Mouse (Mus musculus) myocyte (in vitro differentiated cells): Measurements from ENCODE around the gene Tbx6.

Experiments used
- CEBPB ChIP-seq: IDR thresholded peaks from 2 replicates; pipeline ENCODE4 v1.6.1; 2011; ENCODE audit warnings: mild to moderate bottlenecking, moderate library complexity; ENCODE audit not compliant: poor library complexity, insufficient read depth, severe bottlenecking
- E2F4 ChIP-seq: IDR thresholded peaks from one replicate; pipeline ENCODE4 v1.6.1; 2011; ENCODE audit warnings: mild to moderate bottlenecking, control low read depth, moderate library complexity; ENCODE audit not compliant: insufficient read depth
- MAX ChIP-seq: IDR thresholded peaks from one replicate; pipeline ENCODE4 v1.6.1; 2011; ENCODE audit warnings: low read depth, mild to moderate bottlenecking, control low read depth
- POLR2A ChIP-seq: IDR thresholded peaks from one replicate; pipeline ENCODE4 v1.6.1; 2011; ENCODE audit warnings: low read depth, mild to moderate bottlenecking, control low read depth, moderate library complexity; ENCODE audit not compliant: insufficient read length
- POLR2AphosphoS2 ChIP-seq: IDR thresholded peaks from one replicate; pipeline ENCODE4 v1.6.1; 2011; ENCODE audit warnings: low read depth, control low read depth; ENCODE audit not compliant: insufficient read length

DNA sequence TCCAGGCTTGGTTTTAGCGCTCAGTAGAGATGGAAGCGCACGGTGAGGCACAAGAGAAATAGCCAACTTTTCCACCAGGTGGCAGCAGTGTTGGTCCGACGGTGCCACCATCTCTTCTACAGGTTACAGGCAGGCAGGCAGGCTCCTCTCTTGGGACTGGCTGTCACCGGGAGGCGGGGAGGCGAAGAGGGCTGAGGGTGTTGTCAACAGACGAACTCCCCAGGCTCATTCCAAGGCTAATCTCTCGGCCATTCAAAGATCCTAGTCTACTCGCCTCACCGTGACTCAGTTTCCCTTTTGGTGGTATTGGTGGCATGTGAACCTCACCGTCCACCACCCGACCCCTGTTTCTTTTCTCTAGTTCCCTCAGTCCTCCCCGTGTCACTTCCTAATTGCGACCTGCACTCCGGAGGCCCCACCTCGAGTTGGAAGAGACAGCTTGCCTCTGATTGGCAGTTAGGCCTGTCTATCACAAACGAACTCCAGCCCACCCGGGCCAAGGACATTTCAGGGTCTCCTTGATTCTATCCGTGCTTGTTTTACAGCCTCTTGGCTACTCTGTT, 50.8 kb downstream of the Tbx6 start:
- no peak for TF ChIP-seq POLR2AphosphoS2
- TF ChIP-seq CEBPB, result no peak
- TF ChIP-seq MAX, result no peak
- TF ChIP-seq E2F4, result no peak
- TF ChIP-seq POLR2A, result no peak
